Mouse (Mus musculus): ENCODE data around the gene Sirpa. TPM values are rescaled to one million over a fixed set of nuclear protein-coding genes. Genes with fewer than 3 reads are reported as not detected.

The Sirpa gene
- total RNA-seq, 2 experiments from 2014 or later = 46.3 to 60.8 TPM

DNA sequence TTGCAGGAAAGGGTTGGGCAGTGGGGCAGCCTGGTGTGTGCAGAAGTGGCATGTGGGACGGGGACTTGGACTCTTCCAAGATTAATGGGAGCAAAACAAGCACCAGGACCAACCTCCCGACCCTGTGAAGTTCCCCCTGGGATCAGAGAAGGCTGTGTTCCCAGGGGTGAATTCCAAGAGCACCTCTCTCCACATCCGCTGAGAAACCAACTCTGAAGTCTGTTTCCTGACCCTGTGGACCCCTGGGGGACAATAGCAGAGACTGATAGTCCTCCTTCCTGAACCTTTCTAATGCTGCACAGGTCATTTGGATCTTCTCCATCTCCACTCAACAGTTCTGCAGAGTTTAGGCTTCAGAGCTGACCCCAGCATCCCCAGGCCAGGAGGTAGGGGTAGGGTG is 10.8 kb upstream of the Sirpa start:
- ATAC-seq (replicated peaks; ENCODE audit: low FRiP score, poor library complexity, severe bottlenecking) = no peak

DNA sequence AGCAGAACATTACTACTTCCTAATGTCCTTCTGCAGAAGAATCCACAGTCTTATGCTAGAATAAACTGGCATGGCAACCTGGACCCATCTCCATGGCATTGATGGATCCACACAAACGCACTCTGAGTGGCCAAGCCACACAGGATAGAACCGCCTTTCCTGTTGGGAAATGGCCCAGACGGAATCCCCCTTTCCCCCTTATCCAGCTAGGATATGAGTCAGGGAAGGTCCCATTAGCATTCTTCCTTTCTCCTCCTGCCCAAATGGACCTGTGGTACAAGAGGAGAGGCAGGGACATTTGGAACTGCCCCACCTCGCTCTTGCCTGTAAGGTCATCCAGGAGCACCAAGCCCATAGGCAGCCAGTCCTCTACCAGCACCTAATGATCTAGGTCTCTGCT is 10.4 kb upstream of the Sirpa start:
- ATAC-seq (replicated peaks; ENCODE audit: low FRiP score, poor library complexity, severe bottlenecking) = no peak

DNA sequence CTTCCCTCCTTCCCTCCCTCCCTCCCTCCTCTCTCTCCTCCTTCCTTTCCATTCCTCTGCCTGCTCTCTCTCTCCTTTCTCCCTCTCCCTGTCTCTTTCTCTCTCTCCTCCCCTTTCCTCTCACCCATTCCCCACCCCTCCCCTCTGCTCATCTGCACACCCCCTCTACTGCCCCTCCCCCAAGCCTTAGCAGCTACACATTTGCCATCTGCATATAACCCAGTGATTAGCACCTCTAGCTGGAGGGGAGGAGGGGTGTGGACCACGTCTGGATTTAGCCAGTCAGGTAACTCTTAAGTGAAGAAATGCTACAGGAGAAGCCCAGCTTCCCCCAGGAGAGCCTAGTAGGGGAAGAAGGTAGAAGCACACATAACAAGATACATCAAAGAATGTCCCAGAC is 7.7 kb upstream of the Sirpa start:
- no peak for ATAC-seq (replicated peaks; ENCODE audit: low FRiP score, poor library complexity, severe bottlenecking)

DNA sequence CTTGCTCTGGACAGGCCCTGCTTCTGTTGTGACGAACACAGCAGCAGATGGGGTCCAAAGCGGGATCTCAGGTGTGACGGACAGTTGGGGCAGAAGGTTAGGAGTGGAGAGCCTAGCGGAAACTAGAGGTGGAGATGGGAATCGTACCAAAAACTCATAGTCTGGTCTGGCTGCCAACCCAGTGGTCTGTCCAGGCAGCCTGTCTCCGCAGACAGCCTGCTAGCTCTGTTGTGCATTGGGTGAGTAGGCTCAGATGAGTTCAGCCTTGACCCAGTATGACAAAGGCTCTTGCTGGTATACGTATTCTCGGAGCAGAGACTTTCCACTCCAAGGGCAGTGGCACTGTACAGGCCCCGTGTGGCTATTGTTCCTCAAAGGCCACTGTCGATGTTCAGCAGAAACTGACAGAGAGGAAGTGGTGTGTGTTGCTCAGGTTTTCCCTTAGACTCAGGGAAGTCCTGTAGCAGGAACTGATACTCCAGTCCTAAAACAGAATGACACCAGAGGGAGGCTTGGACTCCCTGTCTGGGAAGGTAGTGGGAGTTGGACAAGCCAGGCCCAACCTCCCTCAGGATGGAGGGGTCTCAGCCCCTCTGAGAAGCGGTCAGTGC is 6.6 kb upstream of the Sirpa start:
- no peak for ATAC-seq (replicated peaks; ENCODE audit: low FRiP score, poor library complexity, severe bottlenecking)

DNA sequence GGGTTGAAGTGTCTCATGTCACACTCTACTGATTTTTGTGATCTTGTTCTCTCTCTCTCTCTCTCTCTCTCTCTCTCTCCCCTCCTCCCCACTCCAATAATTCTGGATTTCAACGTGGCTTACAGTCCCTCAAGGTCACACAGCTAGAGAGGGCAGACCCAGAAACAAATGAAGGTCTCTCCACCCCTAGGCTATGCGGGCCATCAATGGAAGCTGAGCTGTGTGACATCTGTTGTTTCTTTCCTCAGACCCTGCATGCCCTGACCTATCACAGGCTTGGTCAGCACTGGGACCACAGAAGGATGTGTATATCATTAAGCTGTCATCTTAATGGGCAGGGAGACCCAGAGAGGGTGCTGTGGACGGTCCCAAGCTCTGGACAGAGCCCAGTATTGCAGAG is 5.4 kb upstream of the Sirpa start:
- no peak for ATAC-seq (replicated peaks; ENCODE audit: low FRiP score, poor library complexity, severe bottlenecking)

DNA sequence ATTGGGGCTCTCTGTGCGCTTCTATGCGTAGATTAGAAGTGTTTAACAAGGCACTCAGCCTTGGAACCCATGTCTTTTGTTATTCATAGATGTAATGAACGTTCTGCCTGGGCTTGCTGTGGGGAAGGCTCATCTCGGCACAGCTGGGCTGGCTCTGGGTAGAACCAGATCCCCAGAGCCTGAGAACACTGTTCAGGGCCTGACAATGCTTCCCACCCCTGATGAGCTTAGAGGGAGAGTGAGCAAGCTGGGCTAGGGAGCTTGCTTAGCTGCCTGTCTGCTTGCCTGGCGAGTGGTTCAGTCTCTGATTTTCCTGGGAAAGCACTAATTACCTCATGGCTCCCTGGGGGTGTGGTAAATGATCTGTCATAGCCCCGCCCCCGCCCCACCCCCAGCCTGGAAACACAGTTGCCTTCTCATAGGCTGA is 4.8 kb upstream of the Sirpa start:
- no peak for ATAC-seq (replicated peaks; ENCODE audit: low FRiP score, poor library complexity, severe bottlenecking)

DNA sequence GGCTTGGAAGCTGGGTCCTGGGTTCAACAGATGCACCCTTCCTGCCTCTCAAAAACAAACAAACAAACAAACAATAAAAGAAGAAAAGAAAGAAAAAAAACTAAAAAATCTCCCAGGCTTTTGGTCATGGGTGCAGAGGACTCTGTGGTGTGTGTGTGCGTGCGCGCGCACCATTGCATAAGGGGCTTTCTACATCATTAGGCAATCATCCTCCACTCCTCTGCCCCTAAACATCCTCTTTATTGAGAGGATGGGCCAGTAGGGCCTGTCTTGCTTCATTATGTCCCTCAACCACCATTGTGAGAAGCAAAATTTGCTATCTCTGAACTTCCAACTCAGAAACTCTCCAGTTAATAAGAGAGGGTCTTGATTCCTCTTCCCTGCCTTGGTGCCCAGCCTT is 738 bp upstream of the Sirpa start:
- ATAC-seq (replicated peaks; ENCODE audit: low FRiP score, poor library complexity, severe bottlenecking) = no peak

DNA sequence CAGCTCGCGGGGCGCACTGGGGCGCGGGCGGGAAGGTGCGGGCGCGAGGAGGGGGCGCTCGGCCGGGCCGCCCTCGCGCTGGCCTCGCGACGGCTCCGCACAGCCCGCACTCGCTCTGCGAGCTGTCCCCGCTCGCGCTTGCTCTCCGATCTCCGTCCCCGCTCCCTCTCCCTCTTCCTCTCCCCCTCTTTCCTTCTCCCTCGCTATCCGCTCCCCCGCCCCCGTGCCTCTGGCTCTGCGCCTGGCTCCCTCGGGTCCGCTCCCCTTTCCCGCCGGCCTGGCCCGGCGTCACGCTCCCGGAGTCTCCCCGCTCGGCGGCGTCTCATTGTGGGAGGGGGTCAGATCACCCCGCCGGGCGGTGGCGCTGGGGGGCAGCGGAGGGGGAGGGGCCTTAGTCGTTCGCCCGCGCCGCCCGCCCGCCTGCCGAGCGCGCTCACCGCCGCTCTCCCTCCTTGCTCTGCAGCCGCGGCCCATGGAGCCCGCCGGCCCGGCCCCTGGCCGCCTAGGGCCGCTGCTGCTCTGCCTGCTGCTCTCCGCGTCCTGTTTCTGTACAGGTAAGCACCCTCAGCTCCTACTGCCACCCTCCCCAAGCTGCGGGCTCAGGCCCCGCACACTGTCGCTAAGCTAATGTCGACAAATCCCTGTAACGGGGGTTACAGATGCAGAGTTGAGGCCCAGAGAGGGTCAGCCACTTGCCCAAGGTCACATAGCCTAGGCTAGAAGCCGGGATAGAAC is 673 bp downstream of the Sirpa start:
- ATAC-seq (replicated peaks; ENCODE audit: low FRiP score, poor library complexity, severe bottlenecking) = no peak

DNA sequence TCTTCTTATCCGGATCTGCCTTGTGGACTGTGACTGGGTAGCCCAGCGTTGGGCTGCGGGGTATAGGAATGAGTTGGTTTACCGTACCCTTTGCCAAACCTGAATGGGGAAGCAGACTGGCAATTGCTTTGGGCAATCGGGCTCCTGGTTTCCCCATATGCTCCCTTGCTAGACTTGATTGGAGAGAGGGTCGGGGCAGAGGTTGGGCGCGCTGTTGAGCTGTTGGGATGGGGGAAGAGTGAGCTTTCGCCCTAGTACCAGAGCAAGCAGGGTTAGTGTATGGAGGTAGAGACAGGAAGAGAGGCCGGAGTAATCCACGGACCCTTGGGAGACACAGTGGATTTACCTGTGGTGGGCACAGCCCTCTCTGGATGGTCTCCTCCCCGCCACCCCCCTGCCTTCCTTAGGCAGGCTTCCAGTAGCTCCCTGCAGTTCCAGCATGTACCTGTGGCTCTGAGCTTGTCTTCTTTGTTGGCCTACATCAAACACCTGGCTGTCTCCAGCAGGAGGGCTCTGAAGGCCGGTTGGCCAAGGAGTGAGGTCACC is 1.3 kb downstream of the Sirpa start:
- ATAC-seq (replicated peaks; ENCODE audit: low FRiP score, poor library complexity, severe bottlenecking) = no peak

DNA sequence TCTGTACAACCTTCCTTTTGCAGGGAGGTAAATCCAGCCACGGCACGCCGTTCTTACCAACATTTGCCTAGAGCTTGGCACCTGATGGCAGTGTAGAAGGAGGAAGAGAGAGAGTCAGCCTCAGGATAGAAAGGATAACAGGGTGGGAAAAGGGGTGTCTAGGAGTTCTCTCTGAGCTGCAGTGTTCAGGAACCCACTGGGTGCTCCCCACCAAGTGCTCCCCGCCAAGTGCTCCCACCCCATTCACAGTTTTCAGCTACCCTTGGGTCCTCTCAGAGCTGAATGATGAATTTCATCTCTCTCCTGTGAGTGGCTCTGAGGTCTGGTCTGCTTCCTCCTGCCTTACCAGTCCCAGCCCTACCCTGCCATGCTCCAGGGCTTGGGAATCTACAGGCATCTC is 1.9 kb downstream of the Sirpa start:
- ATAC-seq (replicated peaks; ENCODE audit: low FRiP score, poor library complexity, severe bottlenecking) = no peak

DNA sequence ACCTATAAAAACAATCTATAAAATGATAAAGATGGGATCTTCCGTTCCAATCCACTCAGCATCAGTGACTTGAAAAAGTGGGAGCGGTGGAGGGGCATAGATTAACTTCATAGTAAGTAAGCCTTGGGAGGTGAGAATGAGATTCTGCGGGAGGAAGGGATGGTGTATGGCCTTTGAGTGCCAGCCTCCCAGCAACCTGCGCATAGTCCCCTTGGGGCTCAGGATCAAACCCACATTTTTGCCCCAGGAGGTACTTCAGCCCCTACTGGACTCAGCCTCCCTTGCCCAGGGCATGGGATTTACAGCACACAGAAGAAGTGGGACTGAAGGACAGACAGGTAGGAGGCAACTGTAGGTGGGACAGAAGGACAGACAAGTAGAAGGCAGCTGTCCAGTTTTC is 2.6 kb downstream of the Sirpa start:
- ATAC-seq (replicated peaks; ENCODE audit: low FRiP score, poor library complexity, severe bottlenecking) = no peak

DNA sequence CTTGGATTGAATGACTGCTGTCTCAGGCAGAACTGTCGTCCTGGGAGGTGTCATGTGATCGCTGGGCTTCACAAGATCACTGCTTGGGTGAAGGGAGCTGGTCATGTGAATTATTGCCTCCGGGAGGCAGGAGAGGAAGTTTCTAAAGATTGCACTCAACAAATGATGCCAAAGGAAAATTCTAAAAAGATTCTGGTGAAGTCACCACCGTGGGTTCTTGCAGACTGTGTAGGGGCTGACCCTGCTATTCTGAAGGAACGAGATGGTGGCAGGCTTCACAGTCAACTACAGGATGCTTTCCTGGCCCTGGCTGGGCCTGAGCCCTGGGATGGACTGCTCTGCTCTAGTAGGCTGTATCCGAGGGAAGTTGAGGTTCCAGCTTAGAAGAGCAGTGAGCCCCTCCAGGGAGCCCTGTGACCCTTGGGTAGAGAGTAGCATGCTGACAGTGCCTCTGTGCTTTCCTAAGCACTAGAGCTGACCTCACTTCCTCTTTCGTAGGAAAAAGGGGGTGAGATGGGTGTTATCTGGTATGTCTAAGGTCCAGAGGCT is 3.1 kb downstream of the Sirpa start:
- no peak for ATAC-seq (replicated peaks; ENCODE audit: low FRiP score, poor library complexity, severe bottlenecking)

DNA sequence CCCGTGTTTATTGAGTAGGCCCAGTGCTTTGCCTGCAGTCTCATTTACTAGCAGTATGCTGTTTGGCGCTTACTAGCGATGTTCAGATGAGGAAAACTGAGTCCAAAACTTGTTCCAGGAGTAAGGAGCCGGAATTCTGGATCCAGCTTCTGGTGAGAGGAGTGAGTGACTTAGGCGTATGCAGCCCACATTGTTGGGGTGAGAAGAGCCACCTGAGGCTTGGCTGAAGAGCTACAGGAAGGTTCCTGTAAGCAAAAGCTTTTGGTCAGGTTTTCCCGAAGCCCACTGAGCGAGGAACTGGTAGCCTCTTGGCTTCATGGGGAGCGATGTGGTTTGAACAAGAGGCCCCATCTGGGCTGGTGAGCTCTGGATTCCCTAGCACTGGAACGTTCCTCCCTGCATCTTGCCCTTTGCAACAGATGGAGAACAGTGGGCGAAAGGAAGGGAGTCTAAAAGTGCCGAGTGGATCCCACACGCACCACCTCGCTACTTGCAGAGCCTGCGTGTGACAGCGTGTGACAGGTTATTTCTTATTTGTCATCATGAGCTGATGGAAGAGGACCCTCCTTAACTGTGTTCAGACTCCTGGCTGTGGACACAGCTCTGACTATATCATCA is 4.0 kb downstream of the Sirpa start:
- ATAC-seq (replicated peaks; ENCODE audit: low FRiP score, poor library complexity, severe bottlenecking) = no peak

DNA sequence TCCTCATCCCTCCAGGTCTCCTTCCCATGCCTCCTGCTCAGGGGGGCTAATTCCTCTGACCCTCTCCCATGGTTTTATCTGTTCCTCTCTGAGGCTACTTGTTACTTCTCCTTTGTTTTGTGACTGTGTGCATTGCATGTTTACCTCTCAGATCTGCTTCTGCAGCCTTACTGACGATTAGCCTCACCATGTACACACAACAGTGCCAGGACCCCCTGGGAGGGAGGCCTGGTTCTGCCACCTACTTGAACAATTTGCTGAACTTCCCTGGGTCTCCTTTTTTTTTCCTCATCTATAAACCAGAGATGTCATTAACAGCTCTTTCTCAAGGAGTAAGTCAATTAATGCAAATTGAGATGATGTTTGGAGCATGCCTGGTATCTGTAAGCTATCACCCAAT is 4.9 kb downstream of the Sirpa start:
- ATAC-seq (replicated peaks; ENCODE audit: low FRiP score, poor library complexity, severe bottlenecking) = no peak

DNA sequence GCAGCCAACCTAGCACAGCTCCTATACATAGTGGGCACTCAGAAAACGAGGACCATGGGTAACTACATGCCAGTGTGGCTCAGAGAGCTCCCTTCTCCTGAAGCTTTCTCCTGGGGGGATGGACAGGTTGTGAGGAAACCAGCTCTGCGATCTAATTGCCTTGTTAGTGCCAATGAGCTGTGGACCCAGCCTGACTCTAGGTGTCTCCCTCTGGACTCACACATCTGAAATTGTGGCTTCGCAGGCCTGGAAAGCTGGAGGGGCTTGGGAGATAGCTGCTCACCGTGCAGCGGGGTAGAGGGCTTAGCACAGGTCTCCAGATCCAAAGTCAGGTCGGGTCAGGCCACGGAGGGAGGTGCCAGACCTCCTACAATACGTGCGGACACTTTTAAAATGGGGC is 5.5 kb downstream of the Sirpa start:
- no peak for ATAC-seq (replicated peaks; ENCODE audit: low FRiP score, poor library complexity, severe bottlenecking)

DNA sequence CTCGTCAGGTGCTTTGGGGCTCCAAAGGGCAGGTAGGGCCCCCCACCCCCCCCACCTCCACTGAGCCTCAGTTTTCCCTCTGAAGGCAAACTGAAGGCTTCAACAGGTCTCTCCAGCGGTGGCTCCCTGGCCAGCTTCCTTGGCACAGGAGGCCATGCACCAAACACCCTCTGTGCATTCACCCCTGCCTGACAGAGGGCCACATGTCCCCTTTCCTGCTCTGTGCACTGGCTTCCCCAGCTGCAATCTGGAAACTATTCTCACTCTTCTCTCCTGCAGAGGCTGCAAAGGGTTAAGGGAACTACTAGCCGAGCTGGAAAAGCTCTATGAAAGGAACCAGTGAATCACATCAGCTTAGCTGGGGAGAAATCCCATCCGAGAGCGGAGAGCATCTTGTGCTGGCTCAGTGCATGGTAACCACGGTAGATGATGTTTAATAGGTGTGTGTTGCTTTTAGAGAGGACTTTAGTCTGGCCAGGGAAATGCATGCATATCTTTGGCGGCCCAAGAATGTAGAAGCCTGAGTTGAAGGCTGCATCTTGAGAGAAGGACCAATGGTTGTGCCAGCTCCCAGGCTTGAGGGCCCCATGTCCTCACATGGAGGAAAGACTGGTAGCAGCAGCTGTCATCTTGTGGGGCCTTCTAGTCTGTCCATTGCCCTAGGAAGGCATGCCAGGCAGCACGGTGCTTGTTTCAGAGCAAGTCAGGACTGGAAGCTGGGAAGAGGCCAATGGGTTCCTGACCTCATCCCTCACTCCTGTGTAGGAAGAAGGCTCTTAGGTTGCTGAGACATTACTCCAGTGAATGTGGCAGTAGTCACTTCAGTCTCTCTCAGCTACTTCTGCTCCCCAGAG is 6.8 kb downstream of the Sirpa start:
- no peak for ATAC-seq (replicated peaks; ENCODE audit: low FRiP score, poor library complexity, severe bottlenecking)

DNA sequence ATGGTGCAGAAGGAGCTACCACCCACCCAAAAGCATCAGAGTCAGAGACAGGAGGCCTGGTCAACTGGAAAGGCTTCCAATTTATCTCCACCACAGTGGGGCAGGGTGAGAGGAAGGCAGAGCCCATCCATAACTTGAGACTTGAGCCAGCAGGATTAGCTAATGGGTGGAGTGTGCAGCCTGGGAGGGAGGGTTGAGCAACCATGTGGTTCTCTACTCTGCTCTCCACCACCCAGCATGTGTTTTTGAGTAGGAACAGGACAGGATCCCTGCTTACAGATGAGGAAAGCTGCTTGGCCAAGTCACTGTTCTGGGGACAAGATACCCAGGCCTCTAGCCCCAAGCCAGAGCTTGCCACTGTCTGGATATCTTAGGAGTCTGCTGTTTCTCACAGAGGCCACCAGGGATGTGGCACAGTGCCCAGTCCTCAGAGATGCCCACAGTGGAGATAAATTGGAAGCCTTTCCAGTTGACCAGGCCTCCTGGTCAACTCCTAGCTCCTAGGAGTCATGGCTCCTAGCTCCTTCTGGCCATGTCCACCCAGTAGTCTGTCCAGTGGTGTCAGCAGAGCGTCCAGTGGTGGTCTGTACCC is 8.5 kb downstream of the Sirpa start:
- no peak for ATAC-seq (replicated peaks; ENCODE audit: low FRiP score, poor library complexity, severe bottlenecking)

DNA sequence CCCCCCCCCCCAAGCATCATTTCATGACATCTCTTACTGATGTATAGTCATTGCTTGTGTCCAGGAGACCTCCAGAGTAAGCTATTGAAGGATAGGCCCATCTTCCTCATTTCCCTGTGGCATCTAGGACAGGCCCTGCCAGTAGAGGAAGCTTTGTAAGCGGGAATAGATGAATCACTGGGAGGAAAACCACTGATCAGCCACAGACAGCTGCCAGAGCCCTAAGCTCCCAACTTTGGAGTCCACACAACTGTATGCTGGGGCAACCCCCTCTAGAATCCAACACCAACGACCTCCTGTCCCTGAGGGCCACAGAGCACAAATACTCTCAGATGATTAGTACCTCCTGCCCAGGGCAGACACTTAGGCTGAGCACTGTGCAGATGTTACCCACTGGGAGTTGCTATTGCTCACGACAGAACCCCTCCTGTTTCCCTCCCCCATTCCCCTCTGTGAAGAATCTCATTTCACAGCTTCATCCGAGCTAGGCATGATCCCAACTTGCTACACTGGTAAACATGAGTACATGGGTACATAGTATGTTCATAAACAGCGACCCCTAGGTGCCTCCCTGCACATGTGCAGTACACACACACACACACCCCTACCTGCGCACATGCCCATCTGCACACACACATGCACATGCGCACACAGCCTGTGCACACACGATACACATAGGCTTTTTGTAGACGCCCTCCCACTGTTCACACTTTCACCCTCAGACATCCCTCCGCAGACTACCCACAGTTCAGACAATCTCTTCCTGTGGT is 9.4 kb downstream of the Sirpa start:
- ATAC-seq (replicated peaks; ENCODE audit: low FRiP score, poor library complexity, severe bottlenecking) = no peak

DNA sequence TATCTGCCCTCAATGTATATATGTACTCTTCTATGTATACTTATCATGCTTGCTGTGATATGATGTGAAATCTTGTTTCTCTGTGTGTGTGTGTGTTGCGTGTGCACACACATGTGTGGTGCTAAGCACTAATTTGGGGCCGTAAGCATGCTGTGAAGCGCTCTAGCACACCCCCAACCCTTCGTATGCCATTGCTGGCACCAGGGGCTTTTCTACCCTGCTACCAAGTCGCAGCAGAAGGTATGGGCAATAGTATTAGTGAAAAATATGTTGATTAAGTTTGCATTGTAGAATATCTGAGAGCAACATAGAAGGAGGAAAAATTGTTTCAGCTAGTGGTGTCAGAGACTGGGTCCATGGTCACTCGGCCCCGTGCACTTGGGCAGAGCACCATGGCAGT is 10.2 kb downstream of the Sirpa start:
- no peak for ATAC-seq (replicated peaks; ENCODE audit: low FRiP score, poor library complexity, severe bottlenecking)

Measured in erythroblast, adult 5-6 weeks (primary cell).